Mouse (Mus musculus): ENCODE results near the gene 1500009L16Rik.

DNA sequence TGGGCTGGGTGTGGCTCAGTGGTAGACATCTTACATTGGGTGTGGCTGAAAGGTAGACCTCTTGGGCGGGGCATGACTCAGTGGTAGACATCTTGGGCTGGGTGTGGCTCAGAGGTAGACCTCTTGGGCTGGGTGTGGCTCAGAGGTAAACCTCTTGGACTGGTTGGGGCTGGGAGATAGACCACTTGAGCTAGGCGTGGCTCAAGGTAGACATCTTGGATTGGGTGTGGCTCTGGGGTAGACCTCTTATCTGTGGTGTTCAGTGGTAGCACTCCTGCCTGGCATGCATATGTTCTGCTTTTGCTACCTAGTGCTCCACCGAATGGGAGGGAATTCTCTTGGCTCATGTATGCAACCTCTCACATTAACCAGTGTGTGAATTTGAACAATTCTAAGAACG is 11.1 kb downstream of the 1500009L16Rik start:
- TF ChIP-seq POLR2A (IDR thresholded peaks at IDR 0.05; ENCODE audit: low read depth, low read length): no peak
- TF ChIP-seq CTCF (conservative IDR thresholded peaks at IDR 0.05; ENCODE audit: insufficient read depth, insufficient read length, low read depth, low read length): no peak
